Mouse (Mus musculus) heart, embryonic 14.5 days (tissue): ENCODE data around the gene Cd300ld5. TPM values are rescaled to one million over a fixed set of nuclear protein-coding genes. Genes with fewer than 3 reads are reported as not detected.
"Not testable (repeated sequence)": the region's sequence is repeated elsewhere in the genome, so short reads cannot be mapped to it uniquely, and the experiment has no call there.

Experiments used
- ATAC-seq: fragments of 200-750 bp; cut with Nextera tagmentation; 2 replicates; pipeline ENCODE4 v1.8.0; 2017; ENCODE audit warnings: low read depth, moderate TSS enrichment; ENCODE audit not compliant: insufficient number of reproducible peaks, insufficient read depth, low FRiP score
- H3K27ac ChIP-seq, 2 experiments: fragments of 200-500 bp in 1 of 2; fragments of 300-500 bp in 1 of 2; sonication (generic) in 1 of 2; replicated peaks in 1 of 2; 2 replicates each; pipeline ENCODE4 v1.5.1; 2012 to 2014; ENCODE audit warnings: low read depth in 2 of 2, low read length in 2 of 2, control low read depth in 1 of 2, mild to moderate bottlenecking in 1 of 2, mixed read lengths in 1 of 2; ENCODE audit not compliant: control insufficient read depth in 1 of 2, insufficient read depth in 1 of 2
- H3K27me3 ChIP-seq: fragments of 300-500 bp; sonication (generic); 2 replicates; pipeline ENCODE4 v1.6.1; 2014; ENCODE audit warnings: mild to moderate bottlenecking, low read length, control low read depth; ENCODE audit not compliant: control insufficient read depth, insufficient read depth
- H3K36me3 ChIP-seq: fragments of 300-500 bp; sonication (generic); 2 replicates; pipeline ENCODE4 v1.6.1; 2014; ENCODE audit warnings: mild to moderate bottlenecking, control low read depth, low read length, mixed read lengths; ENCODE audit not compliant: control insufficient read depth, insufficient read depth
- H3K4me1 ChIP-seq, 2 experiments: fragments of 200-500 bp in 1 of 2; fragments of 300-500 bp in 1 of 2; sonication (generic) in 1 of 2; 2 replicates each; pipeline ENCODE4 v1.6.1; 2012 to 2014; ENCODE audit warnings: low read length in 2 of 2, control low read depth in 1 of 2, mixed read lengths in 1 of 2; ENCODE audit not compliant: control insufficient read depth in 2 of 2, insufficient read depth in 2 of 2
- H3K4me2 ChIP-seq: fragments of 300-500 bp; sonication (generic); 2 replicates; pipeline ENCODE4 v1.6.1; 2014; ENCODE audit warnings: mild to moderate bottlenecking, low read length
- H3K4me3 ChIP-seq, 2 experiments: fragments of 200-500 bp in 1 of 2; fragments of 300-500 bp in 1 of 2; sonication (generic) in 1 of 2; 2 replicates each; pipeline ENCODE4 v1.5.1; 2012 to 2014; ENCODE audit warnings: low read length in 2 of 2, mild to moderate bottlenecking in 2 of 2, control low read depth in 1 of 2, low read depth in 1 of 2, moderate library complexity in 1 of 2; ENCODE audit not compliant: control insufficient read depth in 1 of 2, insufficient read depth in 1 of 2
- H3K9ac ChIP-seq: fragments of 300-500 bp; sonication (generic); 2 replicates; pipeline ENCODE4 v1.6.1; 2014; ENCODE audit warnings: mild to moderate bottlenecking, low read length
- H3K9me3 ChIP-seq: fragments of 300-500 bp; sonication (generic); 2 replicates; pipeline ENCODE4 v1.6.1; 2016; ENCODE audit warnings: low read length, control low read depth; ENCODE audit not compliant: control insufficient read depth
- WGBS: fragments of 180-500 bp; shearing (Covaris S2); extraction: QIAGEN DNeasy Blood & Tissue Kit; methylation state at CpG from one replicate; pipeline ENCODE4 v1.1.7; 2014; 5-methylcytosine and 5-hydroxymethylcytosine counted together
- polyA plus RNA-seq: library from polyadenylated mRNA; unstranded; fragments of >200 nt; fragmentation: Nextera tagmentation; extraction: Ambion mirVana; gene quantifications from 2 replicates; pipeline ENCODE4 v1.2.1, GENCODE M21; 2014

The Cd300ld5 gene
- polyA plus RNA-seq, 1 experiment from 2014 or later = not detected

DNA sequence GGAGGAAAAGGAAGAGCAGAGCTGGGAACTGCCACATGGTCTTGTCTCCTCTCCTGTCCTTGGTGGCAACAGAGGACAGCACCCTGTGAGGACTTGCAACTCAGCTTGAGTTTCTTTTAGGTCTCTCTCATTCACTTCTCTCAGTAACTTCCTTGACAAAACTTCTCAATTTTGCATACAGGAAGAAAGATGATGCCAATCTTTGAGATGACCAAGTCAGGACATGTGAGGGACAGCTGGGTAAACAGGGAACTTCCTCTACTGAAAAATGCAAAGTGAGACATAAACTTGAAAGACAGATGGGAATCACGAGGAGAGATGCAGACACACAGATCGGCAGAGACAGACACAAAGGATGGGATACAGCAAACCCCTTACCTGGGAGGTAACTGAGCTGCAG lies 10.7 kb upstream of the Cd300ld5 start, which contains the start of gene Cd300ld3:
Cd300ld3 (minus strand) TSS at position 151 of the 400 bp plus-strand sequence.
- no peak for ATAC-seq
- WGBS = 74% methylated on average over 2 of the region's 2 CpGs

DNA sequence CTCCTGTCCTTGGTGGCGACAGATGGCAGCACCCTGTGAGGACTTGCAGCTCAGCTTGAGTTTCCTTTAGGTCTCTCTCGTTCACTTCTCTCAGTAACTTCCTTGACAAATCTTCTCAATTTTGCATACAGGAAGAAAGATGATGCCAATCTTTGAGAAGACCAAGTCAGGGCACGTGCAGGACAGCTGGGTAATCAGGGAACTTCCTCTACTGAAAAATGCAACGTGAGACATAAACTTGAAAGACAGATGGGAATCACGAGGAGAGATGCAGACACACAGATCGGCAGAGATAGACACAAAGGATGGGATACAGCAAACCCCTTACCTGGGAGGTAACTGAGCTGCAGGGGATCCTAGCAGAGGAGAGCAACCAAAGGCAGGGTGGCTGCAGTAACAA lies 10.7 kb downstream of the Cd300ld5 start, which contains the start of gene Cd300ld4:
Cd300ld4 (minus strand) TSS at position 101 of the 400 bp plus-strand sequence.
- ATAC-seq = not testable (repeated sequence)

More for the DNA sequence above, 10.7 kb upstream of the Cd300ld5 start, which contains the start of gene Cd300ld3:
- Histone ChIP-seq H3K4me2 (no peak within 1 kb of the TSS), H3K27ac (no peak within 1 kb of the TSS), H3K4me1 (no peaks in the 10 kb centered on the region), H3K9ac (no peak within 1 kb of the TSS), H3K27me3 (no peaks in the 10 kb centered on the region), H3K36me3 (no peaks in the 10 kb centered on the region), H3K9me3 (no peaks in the 10 kb centered on the region), H3K4me3 (no peak within 1 kb of the TSS)

DNA sequence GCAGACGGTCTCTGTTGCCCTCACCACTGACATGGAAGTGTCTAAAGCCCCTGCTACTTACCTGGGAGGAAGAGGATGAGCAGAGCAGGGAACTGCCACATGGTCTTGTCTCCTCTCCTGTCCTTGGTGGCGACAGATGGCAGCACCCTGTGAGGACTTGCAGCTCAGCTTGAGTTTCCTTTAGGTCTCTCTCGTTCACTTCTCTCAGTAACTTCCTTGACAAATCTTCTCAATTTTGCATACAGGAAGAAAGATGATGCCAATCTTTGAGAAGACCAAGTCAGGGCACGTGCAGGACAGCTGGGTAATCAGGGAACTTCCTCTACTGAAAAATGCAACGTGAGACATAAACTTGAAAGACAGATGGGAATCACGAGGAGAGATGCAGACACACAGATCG lies 21.5 kb downstream of the Cd300ld5 start, which contains the start of gene Cd300ld2:
Cd300ld2 (minus strand) TSS at position 101 of the 400 bp plus-strand sequence.
- not testable (repeated sequence) for H3K4me2 ChIP-seq, ATAC-seq, H3K4me1 ChIP-seq, H3K27me3 ChIP-seq, H3K9me3 ChIP-seq, H3K9ac ChIP-seq, H3K27ac ChIP-seq, H3K4me3 ChIP-seq, H3K36me3 ChIP-seq
- WGBS = no CpG with 5 or more reads among the region's 7 CpGs

More for the DNA sequence above, 10.7 kb downstream of the Cd300ld5 start, which contains the start of gene Cd300ld4:
- not testable (repeated sequence) for H3K9me3 ChIP-seq, H3K4me1 ChIP-seq, H3K27me3 ChIP-seq, H3K36me3 ChIP-seq, H3K27ac ChIP-seq, H3K4me3 ChIP-seq, H3K4me2 ChIP-seq, H3K9ac ChIP-seq
- no CpG with 5 or more reads among the region's 6 CpGs for WGBS

DNA sequence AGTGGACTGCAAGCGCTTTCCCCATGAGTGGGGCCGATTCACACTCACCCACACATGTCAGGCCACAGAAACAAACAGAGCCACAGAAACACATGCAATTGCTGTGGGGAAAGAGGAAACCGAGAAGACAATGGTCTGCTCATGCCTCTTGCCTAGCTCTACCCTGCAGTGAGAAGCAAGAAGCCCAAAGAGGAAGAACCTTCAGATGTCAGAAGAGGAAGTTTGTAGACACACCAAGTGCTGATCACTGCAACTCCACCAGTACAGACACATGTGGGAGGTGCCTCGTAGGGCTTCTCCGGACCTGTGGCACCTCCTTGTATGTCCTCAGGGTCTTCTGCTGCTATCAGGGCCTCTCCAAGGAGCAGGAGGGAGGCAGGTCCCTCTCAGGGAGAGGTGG lies 33.5 kb downstream of the Cd300ld5 start:
- Histone ChIP-seq H3K27ac (no peak overlapping the region), H3K27me3 (no peaks in the 10 kb centered on the region; the same call in 1 of the 2 replicates), H3K9me3 (no peaks in the 10 kb centered on the region), H3K4me2 (no peak overlapping the region), H3K9ac (no peak overlapping the region), H3K4me1 (no peaks in the 10 kb centered on the region), H3K4me3 (no peak overlapping the region), H3K36me3 (no peaks in the 10 kb centered on the region)
- WGBS = 75% methylated on average over 5 of the region's 5 CpGs
- ATAC-seq = no peak

DNA sequence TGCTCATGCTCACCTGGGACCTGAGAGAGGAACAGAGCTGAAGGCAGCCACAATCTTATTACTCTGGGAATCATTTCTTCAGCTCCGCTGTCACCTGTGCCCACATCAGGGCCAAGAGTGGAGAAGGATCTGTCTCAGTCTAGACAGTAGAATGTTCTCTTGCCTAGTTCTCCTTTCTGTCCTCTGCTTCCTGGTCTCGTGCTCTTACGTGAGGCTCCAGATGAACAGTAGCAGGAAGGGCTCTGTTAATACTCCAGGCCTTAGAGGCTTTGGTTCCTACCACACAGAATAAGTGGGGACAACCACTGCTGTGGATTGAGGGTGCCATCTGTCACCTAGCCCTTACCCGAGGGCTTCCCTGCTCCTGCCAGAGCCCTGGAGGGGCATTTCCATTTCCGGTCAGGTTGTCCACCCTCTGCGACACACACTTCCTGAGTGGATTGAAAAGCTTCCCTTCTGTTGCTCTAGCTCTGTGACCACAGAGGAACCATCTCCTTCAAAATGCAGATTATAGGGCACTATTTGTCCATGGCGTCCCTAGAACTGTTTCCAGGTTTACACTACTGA lies 36.0 kb downstream of the Cd300ld5 start, which contains the start of gene Cd300c2:
Cd300c2 (minus strand) TSS at position 407 of the 567 bp plus-strand sequence.
- H3K9me3 ChIP-seq = no peaks in the 10 kb centered on the region
- no peaks in the 10 kb centered on the region for H3K36me3 ChIP-seq
- 72% methylated on average over 7 of the region's 7 CpGs for WGBS
- H3K4me2 ChIP-seq = no peak within 1 kb of the TSS
- no peaks in the 10 kb centered on the region for H3K4me1 ChIP-seq
- no peak within 1 kb of the TSS for H3K9ac ChIP-seq
- H3K4me3 ChIP-seq = no peak within 1 kb of the TSS
- no peak within 1 kb of the TSS for H3K27ac ChIP-seq
- H3K27me3 ChIP-seq = no peaks in the 10 kb centered on the region; the same call in 1 of the 2 replicates
- ATAC-seq = no peak

DNA sequence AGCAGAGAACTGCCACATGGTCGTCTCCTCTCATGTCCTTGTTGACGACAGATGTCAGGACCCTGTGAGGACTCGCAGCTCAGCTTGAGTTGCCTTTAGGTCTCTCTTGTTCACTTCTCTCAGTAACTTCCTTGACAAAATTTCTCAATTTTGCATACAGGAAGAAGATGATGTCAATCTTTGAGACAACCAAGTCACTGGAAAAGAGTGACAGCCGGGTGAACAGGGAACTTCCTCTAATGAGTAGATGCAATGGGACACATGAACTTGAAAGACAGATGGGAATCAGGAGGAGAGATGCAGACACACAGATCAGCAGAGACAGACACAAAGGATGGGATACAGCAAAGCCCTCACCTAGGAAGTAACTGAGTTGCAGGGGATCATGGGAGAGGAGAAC lies 47.8 kb downstream of the Cd300ld5 start, which contains the start of gene Cd300ld:
Cd300ld (minus strand) TSS at position 130 of the 400 bp plus-strand sequence.
- Histone ChIP-seq H3K36me3 (no peaks in the 10 kb centered on the region), H3K9ac (no peak within 1 kb of the TSS), H3K27ac (no peak within 1 kb of the TSS), H3K27me3 (no peaks in the 10 kb centered on the region), H3K4me2 (no peak within 1 kb of the TSS), H3K4me3 (no peak within 1 kb of the TSS), H3K9me3 (no peaks in the 10 kb centered on the region), H3K4me1 (no peaks in the 10 kb centered on the region)
- ATAC-seq = no peak
- WGBS = 58% methylated on average over 4 of the region's 4 CpGs

DNA sequence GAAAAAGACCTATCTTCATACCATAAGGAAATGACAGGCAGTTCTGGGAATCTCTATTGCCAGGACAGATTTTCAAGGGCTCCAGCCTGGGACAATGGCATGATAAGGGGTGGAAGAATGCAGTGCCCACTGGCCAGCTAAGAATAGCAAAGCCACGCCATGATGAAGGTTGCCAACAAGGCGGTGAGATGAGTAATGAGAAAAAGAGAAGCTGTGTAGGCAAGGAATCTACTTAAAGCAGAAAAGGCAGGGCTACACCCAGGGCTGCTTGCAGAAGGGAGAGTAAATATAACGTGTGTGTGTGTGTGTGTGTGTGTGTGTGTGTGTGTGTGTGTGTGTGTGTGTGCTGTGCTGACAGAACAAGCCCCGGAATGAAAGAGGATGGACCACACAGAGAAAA lies 55.7 kb downstream of the Cd300ld5 start:
- H3K9me3 ChIP-seq = peaks cover 17% of the 10 kb centered on the region
- H3K4me1 ChIP-seq = no peaks in the 10 kb centered on the region
- H3K9ac ChIP-seq = no peak overlapping the region
- no peak overlapping the region for H3K4me3 ChIP-seq
- no peak overlapping the region for H3K27ac ChIP-seq
- H3K4me2 ChIP-seq = no peak overlapping the region
- no peaks in the 10 kb centered on the region for H3K27me3 ChIP-seq
- no peaks in the 10 kb centered on the region for H3K36me3 ChIP-seq
- 58% methylated on average over 4 of the region's 4 CpGs for WGBS
- no peak for ATAC-seq
